Mouse (Mus musculus): Measurements from ENCODE around the gene Ear14. TPM values are rescaled to one million over a fixed set of nuclear protein-coding genes. Genes with fewer than 3 reads are reported as not detected.
"Not testable (repeated sequence)": the region's sequence is repeated elsewhere in the genome, so short reads cannot be mapped to it uniquely, and the experiment has no call there.

The Ear14 gene
- not detected in 2 replicates for polyA plus RNA-seq (2014; fragmentation: Nextera tagmentation; extraction: Ambion mirVana)

DNA sequence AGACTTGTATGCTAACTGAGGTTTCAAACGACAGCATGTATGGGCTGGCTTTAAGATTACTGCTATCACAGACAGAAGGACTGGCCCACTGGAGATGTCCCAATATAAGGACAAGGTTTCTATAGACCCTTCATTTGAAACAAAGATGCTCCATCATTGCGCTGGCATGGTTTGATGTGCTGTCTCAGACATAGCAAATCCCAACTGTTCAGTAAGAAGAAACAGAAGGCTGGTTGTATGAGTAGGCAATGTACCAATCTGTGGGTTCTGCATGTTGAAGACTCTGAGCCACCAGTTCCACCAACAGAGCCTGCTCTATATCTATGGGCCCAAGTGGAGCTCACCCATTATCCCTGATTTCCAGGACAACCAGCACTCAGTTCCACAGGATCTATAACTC lies at the start of gene Ear14:
Ear14 (plus strand) TSS at position 277 of the 400 bp plus-strand sequence.
- H3K36me3 ChIP-seq (ENCODE audit: control insufficient read depth, insufficient read depth, low read length) = no peaks in the 10 kb centered on the region
- 78% methylated on average over 2 of the region's 2 CpGs for whole genome bisulfite sequencing (ENCODE audit: insufficient replicate concordance)
- no peaks in the 10 kb centered on the region for H3K4me1 ChIP-seq (ENCODE audit: control insufficient read depth, insufficient read depth, low read length)
- H3K9me3 ChIP-seq (replicated peaks; ENCODE audit: control insufficient read depth, low read length) = no peaks in the 10 kb centered on the region
- H3K9ac ChIP-seq (ENCODE audit: low read depth, low read length) = no peak within 1 kb of the TSS
- H3K4me2 ChIP-seq = no peak within 1 kb of the TSS
- H3K4me3 ChIP-seq (ENCODE audit: low read depth, low read length) = no peak within 1 kb of the TSS
- no peak for ATAC-seq (replicated peaks; ENCODE audit: insufficient number of reproducible peaks, low FRiP score, low TSS enrichment)
- H3K27me3 ChIP-seq (ENCODE audit: control insufficient read depth, insufficient read depth, low read length) = no peaks in the 10 kb centered on the region
- no peak within 1 kb of the TSS for H3K27ac ChIP-seq (ENCODE audit: low read depth, low read length)

DNA sequence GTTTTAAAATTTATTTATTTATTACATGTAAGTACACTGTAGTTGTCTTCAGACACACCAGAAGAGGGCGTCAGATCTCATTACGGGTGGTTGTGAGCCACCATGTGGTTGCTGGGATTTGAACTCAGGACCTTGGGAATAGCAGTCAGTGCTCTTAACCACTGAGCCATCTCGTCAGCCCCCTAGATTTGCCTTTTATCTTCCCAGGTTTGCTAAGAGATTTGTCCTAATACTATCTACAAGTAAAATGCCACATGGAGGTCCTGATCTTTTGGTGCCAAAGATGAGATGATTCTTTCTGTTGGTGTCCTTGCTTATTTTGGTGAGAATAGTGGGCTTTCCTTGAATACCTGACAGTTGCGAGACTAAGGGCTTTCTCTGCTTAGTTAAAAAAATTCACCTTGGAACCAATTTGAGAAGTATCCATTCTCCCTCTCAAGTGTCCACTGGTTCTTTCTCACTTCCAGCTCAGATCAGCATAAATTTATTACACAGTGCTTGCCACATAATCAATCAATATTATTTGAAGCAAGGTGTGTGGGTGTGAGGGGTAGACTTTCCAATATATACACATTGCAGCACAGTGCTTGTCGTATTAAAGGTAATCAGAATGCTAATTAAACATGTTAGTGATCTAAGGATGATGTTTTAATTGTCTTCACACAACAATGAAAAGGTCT lies 47.0 kb upstream of the Ear14 start:
- 80% methylated on average over 5 of the region's 5 CpGs for WGBS (ENCODE audit: insufficient replicate concordance)
- Histone ChIP-seq H3K4me3 (ENCODE audit: low read depth, low read length) (no peak overlapping the region), H3K4me1 (ENCODE audit: control insufficient read depth, insufficient read depth, low read length) (no peaks in the 10 kb centered on the region), H3K27me3 (ENCODE audit: control insufficient read depth, insufficient read depth, low read length) (no peaks in the 10 kb centered on the region), H3K9me3 (replicated peaks; ENCODE audit: control insufficient read depth, low read length) (no peaks in the 10 kb centered on the region), H3K9ac (ENCODE audit: low read depth, low read length) (no peak overlapping the region), H3K27ac (ENCODE audit: low read depth, low read length) (no peak overlapping the region), H3K36me3 (ENCODE audit: control insufficient read depth, insufficient read depth, low read length) (no peaks in the 10 kb centered on the region), H3K4me2 (no peak overlapping the region)
- ATAC-seq (replicated peaks; ENCODE audit: insufficient number of reproducible peaks, low FRiP score, low TSS enrichment) = no peak

DNA sequence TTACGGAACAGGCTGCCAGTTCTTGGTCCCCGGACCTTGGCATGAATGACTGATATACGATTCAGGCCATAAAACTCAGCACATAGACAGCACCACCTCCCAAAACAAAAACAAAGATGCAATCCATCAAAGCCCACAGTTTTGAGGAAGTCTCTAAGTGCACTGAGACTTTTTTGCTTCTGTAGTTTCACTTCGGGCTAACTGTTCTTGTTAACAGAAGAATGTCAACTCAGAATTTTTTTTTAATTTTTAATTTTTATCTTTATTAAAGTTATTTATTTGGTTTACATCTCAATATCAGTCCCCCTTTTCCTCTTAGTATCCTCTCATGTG lies 46.5 kb upstream of the Ear14 start:
- 81% methylated on average over 4 of the region's 4 CpGs for WGBS (ENCODE audit: insufficient replicate concordance)
- Histone ChIP-seq H3K4me1 (ENCODE audit: control insufficient read depth, insufficient read depth, low read length) (no peaks in the 10 kb centered on the region), H3K9me3 (replicated peaks; ENCODE audit: control insufficient read depth, low read length) (no peaks in the 10 kb centered on the region), H3K27ac (ENCODE audit: low read depth, low read length) (no peak overlapping the region), H3K27me3 (ENCODE audit: control insufficient read depth, insufficient read depth, low read length) (no peaks in the 10 kb centered on the region), H3K9ac (ENCODE audit: low read depth, low read length) (no peak overlapping the region), H3K4me2 (no peak overlapping the region), H3K4me3 (ENCODE audit: low read depth, low read length) (no peak overlapping the region), H3K36me3 (ENCODE audit: control insufficient read depth, insufficient read depth, low read length) (no peaks in the 10 kb centered on the region)
- no peak for ATAC-seq (replicated peaks; ENCODE audit: insufficient number of reproducible peaks, low FRiP score, low TSS enrichment)

- ATAC-seq (replicated peaks; ENCODE audit: insufficient number of reproducible peaks, low FRiP score, low TSS enrichment) = no peak
- Histone ChIP-seq H3K27ac (ENCODE audit: low read depth, low read length) (no peak overlapping the region), H3K27me3 (ENCODE audit: control insufficient read depth, insufficient read depth, low read length) (no peaks in the 10 kb centered on the region), H3K4me2 (no peak overlapping the region), H3K9me3 (replicated peaks; ENCODE audit: control insufficient read depth, low read length) (no peaks in the 10 kb centered on the region), H3K4me1 (ENCODE audit: control insufficient read depth, insufficient read depth, low read length) (no peaks in the 10 kb centered on the region), H3K9ac (ENCODE audit: low read depth, low read length) (no peak overlapping the region), H3K36me3 (ENCODE audit: control insufficient read depth, insufficient read depth, low read length) (no peaks in the 10 kb centered on the region), H3K4me3 (ENCODE audit: low read depth, low read length) (no peak overlapping the region)
- WGBS (ENCODE audit: insufficient replicate concordance) = 89% methylated on average over 1 of the region's 1 CpGs
These were observed 46.1 kb upstream of the Ear14 start for GRCm38 (mm10) chr14:51157072-51157471.

- not testable (repeated sequence) for H3K9ac ChIP-seq (ENCODE audit: low read depth, low read length); H3K9me3 ChIP-seq (replicated peaks; ENCODE audit: control insufficient read depth, low read length); ATAC-seq (replicated peaks; ENCODE audit: insufficient number of reproducible peaks, low FRiP score, low TSS enrichment); H3K27me3 ChIP-seq (ENCODE audit: control insufficient read depth, insufficient read depth, low read length); H3K4me2 ChIP-seq; H3K4me1 ChIP-seq (ENCODE audit: control insufficient read depth, insufficient read depth, low read length); H3K36me3 ChIP-seq (ENCODE audit: control insufficient read depth, insufficient read depth, low read length); H3K4me3 ChIP-seq (ENCODE audit: low read depth, low read length); H3K27ac ChIP-seq (ENCODE audit: low read depth, low read length)
- 76% methylated on average over 3 of the region's 3 CpGs for WGBS (ENCODE audit: insufficient replicate concordance)
These were observed 41.2 kb upstream of the Ear14 start, which contains the start of gene Rnase2b for GRCm38 (mm10) chr14:51161976-51162375. Rnase2b (plus strand) TSS chr14:51162260.

DNA sequence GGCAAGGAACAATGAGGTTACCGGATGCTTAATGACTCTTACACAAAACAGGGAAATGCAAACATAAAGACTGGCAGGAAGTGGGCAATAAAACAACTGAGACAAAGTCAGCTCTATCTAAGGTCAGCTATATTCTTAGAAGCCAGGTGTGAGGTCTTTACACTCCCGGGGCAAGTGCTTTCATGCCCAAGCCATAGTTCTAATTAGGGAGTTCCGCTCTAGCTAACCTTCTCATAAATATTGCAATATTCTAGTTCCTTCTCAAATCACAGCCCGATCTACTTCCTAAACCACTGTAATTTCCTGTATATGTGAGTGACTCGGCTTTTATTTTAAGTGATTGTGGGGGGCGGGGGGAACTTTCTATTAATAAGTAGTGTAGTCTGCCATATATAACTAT lies 39.9 kb upstream of the Ear14 start:
- not testable (repeated sequence) for H3K4me3 ChIP-seq (ENCODE audit: low read depth, low read length); H3K27me3 ChIP-seq (ENCODE audit: control insufficient read depth, insufficient read depth, low read length); H3K27ac ChIP-seq (ENCODE audit: low read depth, low read length); H3K4me1 ChIP-seq (ENCODE audit: control insufficient read depth, insufficient read depth, low read length); ATAC-seq (replicated peaks; ENCODE audit: insufficient number of reproducible peaks, low FRiP score, low TSS enrichment); H3K4me2 ChIP-seq; H3K9ac ChIP-seq (ENCODE audit: low read depth, low read length); H3K36me3 ChIP-seq (ENCODE audit: control insufficient read depth, insufficient read depth, low read length); H3K9me3 ChIP-seq (replicated peaks; ENCODE audit: control insufficient read depth, low read length)
- 88% methylated on average over 6 of the region's 6 CpGs for WGBS (ENCODE audit: insufficient replicate concordance)

DNA sequence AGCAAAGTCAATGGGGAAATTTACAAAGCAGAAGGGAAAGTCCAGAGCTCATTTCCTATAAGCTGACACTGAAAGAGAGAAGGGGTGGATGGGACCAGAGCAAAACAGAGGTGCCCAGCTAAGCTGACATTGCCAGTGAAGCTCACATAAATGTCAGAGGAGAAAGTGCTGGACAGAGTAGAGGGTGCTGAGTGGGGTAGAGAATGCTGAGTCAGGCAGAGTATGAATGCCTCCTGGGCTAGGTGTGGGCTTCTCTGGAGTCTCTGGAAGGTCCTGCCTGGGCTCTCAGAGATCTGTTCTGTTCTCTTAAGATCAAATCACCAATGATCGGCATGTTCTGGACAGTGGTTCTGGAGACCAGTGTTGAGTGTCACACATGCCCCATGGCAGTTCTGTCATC lies 37.8 kb upstream of the Ear14 start:
- no peak for ATAC-seq (replicated peaks; ENCODE audit: insufficient number of reproducible peaks, low FRiP score, low TSS enrichment)
- H3K4me3 ChIP-seq (ENCODE audit: low read depth, low read length) = no peak overlapping the region
- 95% methylated on average over 1 of the region's 1 CpGs for WGBS (ENCODE audit: insufficient replicate concordance)
- H3K4me2 ChIP-seq = no peak overlapping the region
- no peak overlapping the region for H3K9ac ChIP-seq (ENCODE audit: low read depth, low read length)
- H3K4me1 ChIP-seq (ENCODE audit: control insufficient read depth, insufficient read depth, low read length) = no peaks in the 10 kb centered on the region
- H3K36me3 ChIP-seq (ENCODE audit: control insufficient read depth, insufficient read depth, low read length) = no peaks in the 10 kb centered on the region
- no peak overlapping the region for H3K27ac ChIP-seq (ENCODE audit: low read depth, low read length)
- H3K27me3 ChIP-seq (ENCODE audit: control insufficient read depth, insufficient read depth, low read length) = no peaks in the 10 kb centered on the region
- no peaks in the 10 kb centered on the region; the same call in 1 of the 2 replicates for H3K9me3 ChIP-seq (replicated peaks; ENCODE audit: control insufficient read depth, low read length)

DNA sequence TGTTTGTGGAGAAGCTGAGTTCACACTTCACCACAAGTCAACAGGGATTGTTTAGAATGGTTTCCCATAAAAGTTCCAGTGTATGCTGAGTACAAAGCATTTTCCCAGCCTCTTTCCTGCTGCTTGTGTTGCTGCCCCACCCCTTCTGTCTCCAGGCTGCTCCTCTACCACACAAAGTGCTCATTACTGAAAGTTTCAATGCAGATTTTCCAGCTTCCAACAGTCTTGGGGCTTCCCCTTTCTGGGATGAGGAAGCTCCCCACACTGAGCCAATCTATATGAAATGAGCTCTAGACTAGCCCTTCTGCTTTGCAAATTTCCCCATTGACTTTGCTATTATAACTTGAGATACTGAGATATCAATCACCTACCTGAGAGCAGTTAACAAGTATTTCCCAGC lies 37.1 kb upstream of the Ear14 start:
- no peaks in the 10 kb centered on the region for H3K4me1 ChIP-seq (ENCODE audit: control insufficient read depth, insufficient read depth, low read length)
- H3K4me2 ChIP-seq = no peak overlapping the region
- no peak overlapping the region for H3K9ac ChIP-seq (ENCODE audit: low read depth, low read length)
- H3K4me3 ChIP-seq (ENCODE audit: low read depth, low read length) = no peak overlapping the region
- ATAC-seq (replicated peaks; ENCODE audit: insufficient number of reproducible peaks, low FRiP score, low TSS enrichment) = no peak
- H3K9me3 ChIP-seq (replicated peaks; ENCODE audit: control insufficient read depth, low read length) = no peaks in the 10 kb centered on the region; the same call in 1 of the 2 replicates
- no peaks in the 10 kb centered on the region for H3K36me3 ChIP-seq (ENCODE audit: control insufficient read depth, insufficient read depth, low read length)
- no peak overlapping the region for H3K27ac ChIP-seq (ENCODE audit: low read depth, low read length)
- H3K27me3 ChIP-seq (ENCODE audit: control insufficient read depth, insufficient read depth, low read length) = no peaks in the 10 kb centered on the region

- not testable (repeated sequence) for H3K4me2 ChIP-seq; H3K9ac ChIP-seq (ENCODE audit: low read depth, low read length); H3K27ac ChIP-seq (ENCODE audit: low read depth, low read length); H3K36me3 ChIP-seq (ENCODE audit: control insufficient read depth, insufficient read depth, low read length); H3K4me3 ChIP-seq (ENCODE audit: low read depth, low read length); H3K9me3 ChIP-seq (replicated peaks; ENCODE audit: control insufficient read depth, low read length); H3K27me3 ChIP-seq (ENCODE audit: control insufficient read depth, insufficient read depth, low read length); ATAC-seq (replicated peaks; ENCODE audit: insufficient number of reproducible peaks, low FRiP score, low TSS enrichment); H3K4me1 ChIP-seq (ENCODE audit: control insufficient read depth, insufficient read depth, low read length)
- WGBS (ENCODE audit: insufficient replicate concordance) = 32% methylated on average over 9 of the region's 9 CpGs
These were observed 30.9 kb upstream of the Ear14 start for GRCm38 (mm10) chr14:51172095-51172865.
